Mouse (Mus musculus): ENCODE data around the gene Rab34. TPM values are rescaled to one million over a fixed set of nuclear protein-coding genes. Genes with fewer than 3 reads are reported as not detected.

Gene Rab34
- total and polyA plus RNA-seq, 3 experiments = 0.17 to 1.4 (median 0.50) TPM

- dilution Hi-C loops (cut with MboI; ENCODE audit: extremely low pct_ligation_motif_present, extremely low pct_unique_long_range_greater_than_20kb, low sequenced_read_pairs) (no loop called here), in situ Hi-C loops (cut with MboI; ENCODE audit: low pct_ligation_motif_present, low pct_unique_long_range_greater_than_20kb, low sequenced_read_pairs) (no loop called here)
- Histone ChIP-seq H3K4me1 (ENCODE audit: control insufficient read depth in 1 of 2, insufficient read depth in 2 of 2) (peaks cover 17 to 45% of the 10 kb centered on the region in 2 experiments; a peak in 3 of 4 replicates), H3K36me3 (replicated peaks in 1 of 2; ENCODE audit: control insufficient read depth in 1 of 2, insufficient read depth in 1 of 2, low read length in 1 of 2) (peaks cover 49 to 93% of the 10 kb centered on the region in 2 experiments), H3K9ac (ENCODE audit: insufficient read depth, low read depth) (no peak overlapping the region), H3K27me3 (replicated peaks) (no peaks in the 10 kb centered on the region), H3K4me3 (replicated peaks in 1 of 3; ENCODE audit: low read depth in 2 of 3, low read length in 2 of 3, poor library complexity in 1 of 3) (no peak overlapping the region), H3K4me2 (ENCODE audit: insufficient read depth, low read depth, poor library complexity, severe bottlenecking) (no peak overlapping the region; the same call in 1 of the 2 replicates), H3K9me3 (replicated peaks; ENCODE audit: low read length) (no peaks in the 10 kb centered on the region), H3K79me2 (replicated peaks; ENCODE audit: control insufficient read depth, extremely low read depth, insufficient read depth, poor library complexity, severe bottlenecking) (0 out of 2 replicates have a peak, but pooled peaks cover 3% of the 10 kb centered on the region), H3K27ac (ENCODE audit: insufficient read depth, low read depth) (peak overlapping the region; percentile 15; the same call in 1 of the 2 replicates)
- TF ChIP-seq EP300 (IDR thresholded peaks at IDR 0.05; ENCODE audit: low read length) (peak; percentile 94), CHD1 (IDR thresholded peaks at IDR 0.05; ENCODE audit: low read depth, low read length) (no peak), USF2 (conservative IDR thresholded peaks at IDR 0.05; ENCODE audit: low read depth, low read length) (0 out of 2 replicates have a peak, but pooled peaks have one; percentile 22), MEF2A (IDR thresholded peaks at IDR 0.05; ENCODE audit: borderline replicate concordance, low read depth, low read length) (0 out of 2 replicates have a peak, but pooled peaks have one; percentile 75), MAFK (IDR thresholded peaks at IDR 0.05; ENCODE audit: insufficient replicate concordance, low read length) (peak; percentile 62; the same call in 1 of the 2 replicates), IRF4 (IDR thresholded peaks at IDR 0.05; ENCODE audit: low read depth, low read length) (peak; percentile 91), NELFE (IDR thresholded peaks at IDR 0.05; ENCODE audit: low read depth, low read length) (no peak), SIN3A (IDR thresholded peaks at IDR 0.05; ENCODE audit: low read length) (peak; percentile 86), ETS1 (conservative IDR thresholded peaks at IDR 0.05; ENCODE audit: low read depth, low read length) (peak; percentile 46; the same call in 1 of the 2 replicates), ZMIZ1 (IDR thresholded peaks at IDR 0.05; ENCODE audit: low read depth, low read length) (no peak), SMC3 (IDR thresholded peaks at IDR 0.05; ENCODE audit: low read depth, low read length) (no peak), E2F4 (IDR thresholded peaks at IDR 0.05; ENCODE audit: insufficient replicate concordance, low read depth, low read length) (no peak), NRF1 (IDR thresholded peaks at IDR 0.05; ENCODE audit: low read depth, low read length) (no peak), HCFC1 (IDR thresholded peaks at IDR 0.05; ENCODE audit: low read depth, low read length) (no peak), CHD2 (IDR thresholded peaks at IDR 0.05; ENCODE audit: low read length) (0 out of 2 replicates have a peak, but pooled peaks have one; percentile 24), USF1 (IDR thresholded peaks at IDR 0.05; ENCODE audit: low read depth, low read length) (no peak), TCF12 (IDR thresholded peaks at IDR 0.05; ENCODE audit: low read depth, low read length) (no peak), RAD21 (IDR thresholded peaks at IDR 0.05; ENCODE audit: low read depth, low read length) (no peak), TBP (conservative IDR thresholded peaks at IDR 0.05; ENCODE audit: low read depth, low read length) (no peak), GABPA (IDR thresholded peaks at IDR 0.05; ENCODE audit: insufficient replicate concordance, low read depth, low read length) (no peak), BHLHE40 (IDR thresholded peaks at IDR 0.05; ENCODE audit: low read depth, low read length) (0 out of 2 replicates have a peak, but pooled peaks have one; percentile 24), POLR2AphosphoS2 (IDR thresholded peaks at IDR 0.05; ENCODE audit: low read depth, low read length) (no peak), ZNF384 (IDR thresholded peaks at IDR 0.05; ENCODE audit: low read depth, low read length) (no peak), CTCF (conservative IDR thresholded peaks at IDR 0.05 in 1 of 2, IDR thresholded peaks at IDR 0.05 in 1 of 2; ENCODE audit: low read depth in 2 of 2, low read length in 2 of 2) (no peak), UBTF (IDR thresholded peaks at IDR 0.05; ENCODE audit: low read depth, low read length) (no peak), MXI1 (IDR thresholded peaks at IDR 0.05; ENCODE audit: low read depth, low read length) (peak; percentile 66; the same call in 1 of the 2 replicates), PAX5 (IDR thresholded peaks at IDR 0.05; ENCODE audit: low read length) (no peak), ZC3H11A (IDR thresholded peaks at IDR 0.05; ENCODE audit: low read depth, low read length) (no peak), MYC (IDR thresholded peaks at IDR 0.05; ENCODE audit: low read depth, low read length) (no peak), POLR2A (IDR thresholded peaks at IDR 0.05; ENCODE audit: low read depth, low read length) (no peak)
- no peak for DNase-seq (ENCODE audit: extremely low read depth)
Observed at GRCm38 (mm10) chr11:78146707-78147543, 41.3 kb upstream of the Rab34 start.
